Mouse (Mus musculus) brain, embryonic 14.5 days (tissue): Measurements from ENCODE around the gene Dock4.

Source experiments
- CTCF ChIP-seq: fragments of 200-500 bp; IDR thresholded peaks from 2 replicates; pipeline ENCODE4 v1.5.1; 2012; ENCODE audit warnings: inconsistent platforms, mild to moderate bottlenecking, moderate library complexity, borderline replicate concordance; ENCODE audit not compliant: insufficient read depth, insufficient read length; ENCODE audit errors: extremely low read depth
- POLR2A ChIP-seq: fragments of 200-500 bp; IDR thresholded peaks from 2 replicates; pipeline ENCODE4 v1.6.1; 2012; ENCODE audit warnings: mild to moderate bottlenecking, inconsistent platforms, borderline replicate concordance; ENCODE audit not compliant: poor library complexity, insufficient read depth, insufficient read length, severe bottlenecking; ENCODE audit errors: extremely low read depth

DNA sequence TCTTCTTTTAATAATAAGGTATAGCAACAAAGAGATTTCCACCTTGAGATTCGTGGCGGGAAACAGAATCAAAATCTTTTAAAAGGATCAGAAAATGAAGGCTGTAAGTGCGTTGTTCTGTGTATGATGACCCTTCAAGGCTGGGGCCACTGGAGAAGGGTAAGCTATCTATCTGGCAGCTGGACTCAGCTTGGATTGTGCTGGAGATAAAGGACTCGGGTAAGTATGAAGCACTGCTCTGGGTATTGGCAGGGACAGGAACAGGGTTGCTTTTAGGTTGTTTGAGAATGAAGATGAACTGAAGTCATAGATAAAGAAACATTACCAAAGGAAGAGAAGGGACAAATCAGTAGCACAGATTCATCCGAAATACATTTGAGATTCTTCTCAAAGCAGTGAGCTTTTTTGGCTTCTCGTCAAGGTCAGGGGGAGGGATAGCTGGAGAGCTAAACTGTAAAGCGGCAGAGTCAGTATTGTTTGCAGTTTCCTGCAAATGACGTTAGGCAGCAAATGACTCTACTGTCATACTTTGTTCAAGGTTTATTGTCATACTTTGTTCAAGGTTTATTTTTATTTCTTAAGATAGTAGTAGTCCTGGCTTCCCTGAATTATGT, 30.3 kb upstream of the Dock4 start:
- no peak for TF ChIP-seq POLR2A
- no peak for TF ChIP-seq CTCF
